Mouse (Mus musculus) heart, postnatal 0 days (tissue): ENCODE data around the gene Srbd1. TPM values are rescaled to one million over a fixed set of nuclear protein-coding genes. Genes with fewer than 3 reads are reported as not detected.

Experiments used
- ATAC-seq: fragments of 200-750 bp; cut with Nextera tagmentation; 2 replicates; pipeline ENCODE4 v1.8.0; 2017; ENCODE audit warnings: low read depth, moderate number of reproducible peaks, moderate library complexity; ENCODE audit not compliant: insufficient read depth
- DNase-seq: peaks from one replicate; pipeline ENCODE4 v3.0.0-alpha.2; 2016; ENCODE audit warnings: low spot score
- H3K27ac ChIP-seq: fragments of 300-500 bp; sonication (generic); 2 replicates; pipeline ENCODE4 v1.5.1; 2014; ENCODE audit warnings: low read depth, mild to moderate bottlenecking
- H3K27me3 ChIP-seq: fragments of 300-500 bp; sonication (generic); 2 replicates; pipeline ENCODE4 v1.6.1; 2014; ENCODE audit warnings: low read length, mixed read lengths; ENCODE audit not compliant: control insufficient read depth, insufficient read depth
- H3K36me3 ChIP-seq: fragments of 300-500 bp; sonication (generic); replicated peaks from 2 replicates; pipeline ENCODE4 v1.6.1; 2014; ENCODE audit warnings: low read length, mixed read lengths; ENCODE audit not compliant: control insufficient read depth, insufficient read depth
- H3K4me1 ChIP-seq: fragments of 300-500 bp; sonication (generic); 2 replicates; pipeline ENCODE4 v1.6.1; 2014; ENCODE audit warnings: antibody characterized with exemption; ENCODE audit not compliant: control insufficient read depth, insufficient read depth
- H3K4me2 ChIP-seq: fragments of 300-500 bp; sonication (generic); 2 replicates; pipeline ENCODE4 v1.6.1; 2014; ENCODE audit warnings: low read depth, mild to moderate bottlenecking, low read length, moderate library complexity
- H3K4me3 ChIP-seq: fragments of 300-500 bp; sonication (generic); 2 replicates; pipeline ENCODE4 v1.5.1; 2014; ENCODE audit warnings: low read depth, low read length
- H3K9ac ChIP-seq: fragments of 300-500 bp; sonication (generic); replicated peaks from 2 replicates; pipeline ENCODE4 v1.6.1; 2014; ENCODE audit warnings: low read depth, low read length, mixed read lengths
- H3K9me3 ChIP-seq: fragments of 300-500 bp; sonication (generic); replicated peaks from 2 replicates; pipeline ENCODE4 v1.6.1; 2016; ENCODE audit warnings: low read length; ENCODE audit not compliant: control insufficient read depth
- CTCF ChIP-seq: IDR thresholded peaks from 2 replicates; pipeline ENCODE4 v1.5.1; 2016; ENCODE audit warnings: antibody characterized with exemption, control low read depth, low read depth
- EP300 ChIP-seq: IDR thresholded peaks from 2 replicates; pipeline ENCODE4 v1.6.1; 2016; ENCODE audit warnings: antibody characterized with exemption, low read depth
- WGBS: fragments of 180-500 bp; shearing (Covaris S2); extraction: QIAGEN DNeasy Blood & Tissue Kit; methylation state at CpG from one replicate; pipeline ENCODE4 v1.1.7; 2014; 5-methylcytosine and 5-hydroxymethylcytosine counted together
- polyA plus RNA-seq: library from polyadenylated mRNA; unstranded; fragments of >200 nt; fragmentation: Nextera tagmentation; extraction: Ambion mirVana; gene quantifications from 2 replicates; pipeline ENCODE4 v1.2.1, GENCODE M21; 2015
- total RNA-seq: library from RNA; depleted of rRNA; stranded (reverse); fragments of >200 nt; gene quantifications from 2 replicates; pipeline ENCODE4 v1.2.3, GENCODE M21; 2014; ENCODE audit warnings: low replicate concordance

Srbd1 gene
- total and polyA plus RNA-seq, 2 experiments from 2014 or later: 3.7 to 5.4 TPM

GRCm38 (mm10) chr17:85981869-85982268 lies 163.1 kb downstream of the Srbd1 start:
- no peak overlapping the region for H3K4me2 ChIP-seq
- 56% methylated on average over 3 of the region's 3 CpGs for WGBS
- TF ChIP-seq EP300: no peak
- TF ChIP-seq CTCF: no peak
- H3K9ac ChIP-seq: no peak overlapping the region
- DNase-seq (no peak), ATAC-seq (no peak)
- peaks cover 4% of the 10 kb centered on the region for H3K4me1 ChIP-seq
- no peaks in the 10 kb centered on the region for H3K27me3 ChIP-seq
- no peak overlapping the region for H3K27ac ChIP-seq
- H3K36me3 ChIP-seq: 0 out of 2 replicates have a peak, but pooled peaks cover 4% of the 10 kb centered on the region
- H3K9me3 ChIP-seq: 0 out of 2 replicates have a peak, but pooled peaks cover 5% of the 10 kb centered on the region
- H3K4me3 ChIP-seq: no peak overlapping the region

DNA sequence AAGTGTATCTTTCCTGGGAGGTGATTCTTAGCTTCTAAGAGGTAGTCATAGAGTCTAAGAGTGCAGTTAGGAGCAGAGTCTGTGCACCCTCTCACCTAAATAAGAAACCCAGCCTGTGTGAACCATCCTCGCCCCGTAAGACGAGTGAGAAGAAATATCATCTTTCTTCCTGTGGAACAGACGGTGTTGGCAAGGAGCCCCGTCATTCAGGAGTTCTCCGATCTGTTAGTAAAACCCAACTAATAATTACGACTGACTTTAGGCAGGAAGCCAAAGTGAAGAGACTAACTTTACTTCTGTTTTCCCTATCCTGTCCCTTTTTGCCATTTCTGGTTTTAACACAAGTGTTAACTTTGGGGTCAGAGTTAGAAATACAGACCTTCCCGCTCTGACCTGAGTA lies 166.1 kb downstream of the Srbd1 start:
- H3K27me3 ChIP-seq: no peaks in the 10 kb centered on the region
- no peaks in the 10 kb centered on the region for H3K36me3 ChIP-seq
- TF ChIP-seq CTCF (no peak), EP300 (no peak)
- no peak overlapping the region for H3K9ac ChIP-seq
- no peaks in the 10 kb centered on the region for H3K4me1 ChIP-seq
- H3K27ac ChIP-seq: no peak overlapping the region
- 0 out of 2 replicates have a peak, but pooled peaks cover 5% of the 10 kb centered on the region for H3K9me3 ChIP-seq
- 72% methylated on average over 8 of the region's 8 CpGs for WGBS
- H3K4me2 ChIP-seq: no peak overlapping the region
- DNase-seq (no peak), ATAC-seq (no peak)
- no peak overlapping the region for H3K4me3 ChIP-seq

- 55% methylated on average over 5 of the region's 5 CpGs for WGBS
- DNase-seq (no peak), ATAC-seq (no peak)
- H3K36me3 ChIP-seq: no peaks in the 10 kb centered on the region
- H3K27me3 ChIP-seq: no peaks in the 10 kb centered on the region
- no peaks in the 10 kb centered on the region for H3K9me3 ChIP-seq
- H3K4me2 ChIP-seq: no peak overlapping the region
- no peak overlapping the region for H3K27ac ChIP-seq
- TF ChIP-seq EP300: no peak
- TF ChIP-seq CTCF: no peak
- no peaks in the 10 kb centered on the region for H3K4me1 ChIP-seq
- no peak overlapping the region for H3K9ac ChIP-seq
- H3K4me3 ChIP-seq: no peak overlapping the region
Observed at GRCm38 (mm10) chr17:85975077-85975476, 169.9 kb downstream of the Srbd1 start.

- Histone ChIP-seq H3K9me3 (no peaks in the 10 kb centered on the region), H3K9ac (no peak overlapping the region), H3K27me3 (no peaks in the 10 kb centered on the region), H3K4me1 (no peaks in the 10 kb centered on the region), H3K4me2 (no peak overlapping the region), H3K4me3 (no peak overlapping the region), H3K36me3 (no peaks in the 10 kb centered on the region), H3K27ac (no peak overlapping the region)
- TF ChIP-seq EP300: no peak
- TF ChIP-seq CTCF: no peak
- DNase-seq (no peak), ATAC-seq (no peak)
- 83% methylated on average over 8 of the region's 8 CpGs for WGBS
Observed at GRCm38 (mm10) chr17:85974591-85974990, 170.4 kb downstream of the Srbd1 start.

DNA sequence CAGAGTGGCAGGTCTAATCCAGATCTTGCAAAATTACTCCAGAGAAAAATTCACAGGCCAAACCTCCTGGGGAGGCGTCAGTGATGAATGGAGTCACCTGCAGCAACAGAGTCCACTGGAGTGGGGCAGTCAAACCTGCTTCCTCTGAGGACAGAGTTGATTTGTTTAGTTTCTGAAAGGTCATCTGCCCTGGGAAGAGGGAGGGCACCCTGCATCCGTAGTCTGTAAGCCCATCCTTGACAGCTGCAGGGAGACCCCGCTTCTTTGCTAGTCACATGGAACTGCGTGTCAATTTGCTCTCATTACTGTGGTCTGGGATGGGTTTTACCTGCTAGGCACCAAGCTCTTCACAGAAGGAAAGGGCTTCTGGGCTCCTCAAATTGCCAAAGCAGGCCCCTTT lies 173.9 kb downstream of the Srbd1 start:
- no peaks in the 10 kb centered on the region for H3K9me3 ChIP-seq
- WGBS: 55% methylated on average over 4 of the region's 4 CpGs
- H3K4me3 ChIP-seq: no peak overlapping the region
- DNase-seq: no peak
- H3K27ac ChIP-seq: no peak overlapping the region
- H3K4me2 ChIP-seq: no peak overlapping the region
- no peaks in the 10 kb centered on the region for H3K36me3 ChIP-seq
- H3K9ac ChIP-seq: no peak overlapping the region
- H3K27me3 ChIP-seq: no peaks in the 10 kb centered on the region
- no peaks in the 10 kb centered on the region for H3K4me1 ChIP-seq
- no peak for ATAC-seq
- TF ChIP-seq EP300 (no peak), CTCF (no peak)

GRCm38 (mm10) chr17:85961653-85962052 lies 183.3 kb downstream of the Srbd1 start:
- 66% methylated on average over 6 of the region's 6 CpGs for WGBS
- Histone ChIP-seq H3K4me1 (peaks cover 6% of the 10 kb centered on the region; the same call in 1 of the 2 replicates), H3K9me3 (no peaks in the 10 kb centered on the region), H3K4me2 (no peak overlapping the region), H3K27ac (no peak overlapping the region), H3K27me3 (no peaks in the 10 kb centered on the region), H3K4me3 (no peak overlapping the region), H3K9ac (no peak overlapping the region), H3K36me3 (no peaks in the 10 kb centered on the region)
- no peak for DNase-seq
- ATAC-seq: no peak
- TF ChIP-seq EP300: no peak
- no peak for TF ChIP-seq CTCF
